Mouse (Mus musculus) kidney, postnatal 0 days (tissue): ENCODE results near the gene Nxt1. TPM values are rescaled to one million over a fixed set of nuclear protein-coding genes. Genes with fewer than 3 reads are reported as not detected.
A peak's percentile ranks its signal among the peaks of the same experiment; 100 is the strongest.

Source experiments
- ATAC-seq: fragments of 200-750 bp; cut with Nextera tagmentation; replicated peaks from 2 replicates; pipeline ENCODE4 v1.8.0; 2017; ENCODE audit warnings: low read depth, moderate number of reproducible peaks, moderate TSS enrichment, moderate library complexity; ENCODE audit not compliant: low FRiP score
- DNase-seq: peaks from one replicate; pipeline ENCODE4 v3.0.0-alpha.2; 2016; ENCODE audit warnings: low spot score
- H3K27ac ChIP-seq: fragments of 300-500 bp; sonication (generic); 2 replicates; pipeline ENCODE4 v1.5.1; 2014; ENCODE audit warnings: mild to moderate bottlenecking
- H3K27me3 ChIP-seq: fragments of 300-500 bp; sonication (generic); 2 replicates; pipeline ENCODE4 v1.6.1; 2014; ENCODE audit warnings: low read length, mixed read lengths; ENCODE audit not compliant: insufficient read depth
- H3K36me3 ChIP-seq: fragments of 300-500 bp; sonication (generic); 2 replicates; pipeline ENCODE4 v1.6.1; 2014; ENCODE audit warnings: low read length, mixed read lengths; ENCODE audit not compliant: insufficient read depth
- H3K4me1 ChIP-seq: fragments of 300-500 bp; sonication (generic); replicated peaks from 2 replicates; pipeline ENCODE4 v1.6.1; 2014; ENCODE audit warnings: antibody characterized with exemption, low read length, mixed read lengths; ENCODE audit not compliant: insufficient read depth
- H3K4me2 ChIP-seq: fragments of 300-500 bp; sonication (generic); 2 replicates; pipeline ENCODE4 v1.6.1; 2014; ENCODE audit warnings: mild to moderate bottlenecking, low read length, moderate library complexity, mixed read lengths
- H3K4me3 ChIP-seq: fragments of 300-500 bp; sonication (generic); replicated peaks from 2 replicates; pipeline ENCODE4 v1.5.1; 2014; ENCODE audit warnings: low read depth, low read length
- H3K9ac ChIP-seq: fragments of 300-500 bp; sonication (generic); 2 replicates; pipeline ENCODE4 v1.6.1; 2014; ENCODE audit warnings: low read depth, low read length
- H3K9me3 ChIP-seq: fragments of 300-500 bp; sonication (generic); replicated peaks from 2 replicates; pipeline ENCODE4 v1.6.1; 2016; ENCODE audit warnings: low read length, inconsistent platforms, mixed read lengths
- CTCF ChIP-seq: IDR thresholded peaks from 2 replicates; pipeline ENCODE4 v1.5.1; 2016; ENCODE audit warnings: antibody characterized with exemption, low read depth, mild to moderate bottlenecking, moderate library complexity
- WGBS: fragments of 180-500 bp; shearing (Covaris S2); extraction: QIAGEN DNeasy Blood & Tissue Kit; methylation state at CpG from one replicate; pipeline ENCODE4 v1.1.7; 2014; 5-methylcytosine and 5-hydroxymethylcytosine counted together
- polyA plus RNA-seq: library from polyadenylated mRNA; unstranded; fragments of >200 nt; fragmentation: Nextera tagmentation; extraction: Ambion mirVana; gene quantifications from 2 replicates; pipeline ENCODE4 v1.2.1, GENCODE M21; 2015

Nxt1 gene
- polyA plus RNA-seq, 1 experiment from 2014 or later = 77.2 TPM

- Histone ChIP-seq H3K27ac (no peak overlapping the region), H3K4me3 (no peak overlapping the region), H3K4me2 (no peak overlapping the region), H3K27me3 (no peaks in the 10 kb centered on the region), H3K4me1 (peaks cover 11% of the 10 kb centered on the region), H3K9ac (no peak overlapping the region), H3K9me3 (no peaks in the 10 kb centered on the region), H3K36me3 (peaks cover 34% of the 10 kb centered on the region)
- DNase-seq = no peak
- TF ChIP-seq CTCF = no peak
- 92% methylated on average over 3 of the region's 3 CpGs for WGBS
- ATAC-seq = no peak
Measured at GRCm38 (mm10) chr2:148685709-148686108, 13.3 kb downstream of the Nxt1 start.

- H3K9me3 ChIP-seq = no peaks in the 10 kb centered on the region
- 95% methylated on average over 1 of the region's 1 CpGs for WGBS
- DNase-seq = no peak
- no peak for ATAC-seq
- H3K27me3 ChIP-seq = no peaks in the 10 kb centered on the region
- no peak overlapping the region for H3K4me2 ChIP-seq
- no peak overlapping the region for H3K9ac ChIP-seq
- H3K4me3 ChIP-seq = no peak overlapping the region
- H3K4me1 ChIP-seq = peaks cover 7% of the 10 kb centered on the region
- no peak for TF ChIP-seq CTCF
- H3K27ac ChIP-seq = no peak overlapping the region
- peaks cover 45% of the 10 kb centered on the region for H3K36me3 ChIP-seq
Measured at GRCm38 (mm10) chr2:148686862-148687261, 14.5 kb downstream of the Nxt1 start.

- Histone ChIP-seq H3K4me1 (no peaks in the 10 kb centered on the region), H3K9ac (no peak overlapping the region), H3K4me2 (no peak overlapping the region), H3K4me3 (no peak overlapping the region), H3K27ac (0 out of 2 replicates have a peak overlapping the region, but pooled peaks have one; percentile 34), H3K27me3 (no peaks in the 10 kb centered on the region), H3K36me3 (peaks cover 52% of the 10 kb centered on the region), H3K9me3 (no peaks in the 10 kb centered on the region)
- peak; percentile 14 for DNase-seq
- ATAC-seq = no peak; the same call in 1 of the 2 replicates
- WGBS = 74% methylated on average over 5 of the region's 5 CpGs
- no peak for TF ChIP-seq CTCF
Measured at GRCm38 (mm10) chr2:148687971-148688370, 15.6 kb downstream of the Nxt1 start.

DNA sequence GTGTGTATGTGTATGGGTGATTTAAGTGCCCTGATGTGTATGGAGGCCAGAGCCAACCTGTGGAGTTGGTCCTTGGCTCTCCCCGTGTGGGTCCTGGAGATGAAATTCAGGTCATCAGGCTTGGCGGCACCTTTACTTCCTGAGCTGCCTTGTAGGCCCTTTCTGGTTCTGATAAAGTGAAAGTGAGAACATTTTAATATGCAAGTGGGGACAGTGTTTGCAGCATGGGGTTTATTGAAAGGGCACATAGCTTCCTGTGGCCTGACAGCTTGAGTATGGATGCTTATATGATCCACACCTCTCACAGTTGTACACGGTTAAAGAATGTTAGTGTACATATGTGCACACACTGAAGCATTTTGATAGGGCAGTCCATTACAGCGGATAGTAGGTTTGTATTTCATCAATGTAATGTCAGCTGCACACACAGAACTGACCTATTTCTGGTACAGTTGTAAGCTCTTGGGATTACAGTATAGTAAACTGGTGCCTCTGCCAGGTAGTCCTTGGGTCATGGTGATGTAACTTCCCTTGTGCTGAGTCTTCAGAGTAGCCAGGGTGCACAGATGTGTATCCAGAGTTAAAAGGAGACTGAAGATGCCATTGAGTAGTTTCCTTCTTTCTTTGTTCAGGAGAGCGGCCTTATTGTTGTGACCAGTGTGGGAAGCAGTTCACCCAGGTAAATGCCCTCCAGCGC, 17.2 kb downstream of the Nxt1 start:
- DNase-seq (no peak), ATAC-seq (no peak)
- Histone ChIP-seq H3K4me3 (no peak overlapping the region), H3K4me2 (no peak overlapping the region), H3K27me3 (no peaks in the 10 kb centered on the region), H3K27ac (no peak overlapping the region), H3K9ac (no peak overlapping the region), H3K9me3 (no peaks in the 10 kb centered on the region), H3K4me1 (no peaks in the 10 kb centered on the region), H3K36me3 (peaks cover 53% of the 10 kb centered on the region)
- WGBS = 91% methylated on average over 6 of the region's 6 CpGs
- no peak for TF ChIP-seq CTCF

GRCm38 (mm10) chr2:148690291-148690690, 17.9 kb downstream of the Nxt1 start:
- ATAC-seq = no peak
- Histone ChIP-seq H3K4me3 (no peak overlapping the region), H3K9me3 (no peaks in the 10 kb centered on the region), H3K27me3 (no peaks in the 10 kb centered on the region), H3K4me2 (no peak overlapping the region), H3K9ac (no peak overlapping the region), H3K27ac (no peak overlapping the region), H3K4me1 (no peaks in the 10 kb centered on the region), H3K36me3 (peaks cover 50% of the 10 kb centered on the region)
- DNase-seq = no peak
- TF ChIP-seq CTCF = no peak
- 92% methylated on average over 3 of the region's 3 CpGs for WGBS

DNA sequence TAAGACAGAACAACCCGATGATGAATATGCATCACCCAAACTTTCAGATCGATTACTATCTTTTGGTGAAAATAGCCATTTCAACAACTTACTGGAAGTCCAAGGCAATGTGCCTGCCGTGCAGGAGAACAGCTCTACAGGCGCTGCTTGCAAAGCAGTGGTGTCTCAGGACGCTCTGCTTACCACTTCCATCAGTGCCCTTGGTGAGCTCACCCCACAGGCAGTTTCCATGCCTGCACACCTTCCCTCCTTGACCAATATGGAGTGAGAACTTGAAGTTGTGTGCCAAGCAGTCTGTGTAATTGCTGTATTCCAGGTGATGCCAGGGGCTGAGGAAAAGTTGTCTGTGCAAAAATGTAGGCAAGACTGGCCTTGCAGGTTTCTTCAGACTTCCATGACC, 18.4 kb downstream of the Nxt1 start:
- no peaks in the 10 kb centered on the region for H3K9me3 ChIP-seq
- no peak for TF ChIP-seq CTCF
- H3K4me2 ChIP-seq = no peak overlapping the region
- H3K27ac ChIP-seq = no peak overlapping the region
- H3K4me1 ChIP-seq = no peaks in the 10 kb centered on the region
- H3K9ac ChIP-seq = no peak overlapping the region
- H3K27me3 ChIP-seq = no peaks in the 10 kb centered on the region
- no peak for ATAC-seq
- no peak overlapping the region for H3K4me3 ChIP-seq
- DNase-seq = no peak
- 93% methylated on average over 5 of the region's 5 CpGs for WGBS
- H3K36me3 ChIP-seq = peaks cover 52% of the 10 kb centered on the region

GRCm38 (mm10) chr2:148698571-148698970, 26.2 kb downstream of the Nxt1 start:
- Histone ChIP-seq H3K36me3 (peaks cover 6% of the 10 kb centered on the region; the same call in 1 of the 2 replicates), H3K27me3 (no peaks in the 10 kb centered on the region), H3K27ac (no peak overlapping the region), H3K4me2 (no peak overlapping the region), H3K4me3 (no peak overlapping the region), H3K4me1 (no peaks in the 10 kb centered on the region), H3K9me3 (no peaks in the 10 kb centered on the region), H3K9ac (no peak overlapping the region)
- 60% methylated on average over 5 of the region's 5 CpGs for WGBS
- no peak for TF ChIP-seq CTCF
- ATAC-seq (no peak), DNase-seq (no peak)
